Mouse (Mus musculus): ENCODE results near the gene Myo1c.

Myo1c gene

GRCm38 (mm10) chr11:75700557-75700956 is 50.3 kb downstream of the Myo1c start:
- H3K9me3 ChIP-seq (ENCODE audit: low read length) = no peaks in the 10 kb centered on the region
- peaks cover 27% of the 10 kb centered on the region for H3K4me1 ChIP-seq (replicated peaks; ENCODE audit: low read depth, low read length)
- H3K4me3 ChIP-seq (replicated peaks; ENCODE audit: low read length) = no peak overlapping the region
- H3K27me3 ChIP-seq (ENCODE audit: insufficient read depth, low read length) = no peaks in the 10 kb centered on the region
- TF ChIP-seq CTCF (conservative IDR thresholded peaks at IDR 0.05; ENCODE audit: low read length) (0 out of 2 replicates have a peak, but pooled peaks have one; percentile 7), NANOG (IDR thresholded peaks at IDR 0.05; ENCODE audit: borderline replicate concordance, low read length) (no peak)
- peaks cover 97% of the 10 kb centered on the region for H3K36me3 ChIP-seq (ENCODE audit: insufficient read depth, low read length)

DNA sequence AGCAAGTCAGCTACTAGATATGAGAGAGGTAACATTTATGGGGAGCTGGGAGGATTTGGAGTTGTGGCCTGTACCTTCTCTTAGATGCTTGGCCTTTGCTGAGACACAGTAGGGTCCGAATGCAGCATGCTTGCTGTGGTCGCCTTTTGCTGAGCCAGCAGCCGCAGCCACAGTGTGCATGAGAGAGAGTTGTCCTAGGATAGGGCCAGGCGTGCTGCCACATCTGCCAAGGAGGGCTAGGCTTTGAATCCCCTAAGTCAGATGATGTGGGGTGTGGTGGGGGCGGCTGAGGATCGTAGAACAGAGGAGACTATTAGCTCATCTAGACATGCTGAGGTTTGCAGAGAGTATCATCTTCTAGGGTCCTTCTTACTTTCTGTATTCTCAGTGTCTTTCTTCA is 52.5 kb downstream of the Myo1c start:
- TF ChIP-seq POU5F1 (IDR thresholded peaks at IDR 0.05; ENCODE audit: borderline replicate concordance, low read length) (no peak), NANOG (IDR thresholded peaks at IDR 0.05; ENCODE audit: borderline replicate concordance, low read length) (no peak), CTCF (conservative IDR thresholded peaks at IDR 0.05; ENCODE audit: low read length) (no peak)
- Histone ChIP-seq H3K4me3 (replicated peaks; ENCODE audit: low read length) (no peak overlapping the region), H3K27me3 (ENCODE audit: insufficient read depth, low read length) (no peaks in the 10 kb centered on the region), H3K9me3 (ENCODE audit: low read length) (no peaks in the 10 kb centered on the region), H3K4me1 (replicated peaks; ENCODE audit: low read depth, low read length) (peaks cover 16% of the 10 kb centered on the region), H3K36me3 (ENCODE audit: insufficient read depth, low read length) (peaks cover 83% of the 10 kb centered on the region)

GRCm38 (mm10) chr11:75703748-75704147 is 53.4 kb downstream of the Myo1c start:
- H3K4me3 ChIP-seq (replicated peaks; ENCODE audit: low read length) = no peak overlapping the region
- H3K9me3 ChIP-seq (ENCODE audit: low read length) = no peaks in the 10 kb centered on the region
- no peaks in the 10 kb centered on the region for H3K27me3 ChIP-seq (ENCODE audit: insufficient read depth, low read length)
- H3K36me3 ChIP-seq (ENCODE audit: insufficient read depth, low read length) = peaks cover 73% of the 10 kb centered on the region
- peaks cover 15% of the 10 kb centered on the region for H3K4me1 ChIP-seq (replicated peaks; ENCODE audit: low read depth, low read length)
- TF ChIP-seq POU5F1 (IDR thresholded peaks at IDR 0.05; ENCODE audit: borderline replicate concordance, low read length) = no peak
- no peak for TF ChIP-seq NANOG (IDR thresholded peaks at IDR 0.05; ENCODE audit: borderline replicate concordance, low read length)

- H3K27me3 ChIP-seq (ENCODE audit: insufficient read depth, low read length) = no peaks in the 10 kb centered on the region
- H3K4me1 ChIP-seq (replicated peaks; ENCODE audit: low read depth, low read length) = peaks cover 11% of the 10 kb centered on the region
- H3K9me3 ChIP-seq (ENCODE audit: low read length) = no peaks in the 10 kb centered on the region
- TF ChIP-seq CTCF (conservative IDR thresholded peaks at IDR 0.05; ENCODE audit: low read length) = peak; percentile 92
- no peak for TF ChIP-seq POU5F1 (IDR thresholded peaks at IDR 0.05; ENCODE audit: borderline replicate concordance, low read length)
- TF ChIP-seq NANOG (IDR thresholded peaks at IDR 0.05; ENCODE audit: borderline replicate concordance, low read length) = no peak
- H3K4me3 ChIP-seq (replicated peaks; ENCODE audit: low read length) = no peak overlapping the region
- H3K36me3 ChIP-seq (ENCODE audit: insufficient read depth, low read length) = no peaks in the 10 kb centered on the region
Observed at GRCm38 (mm10) chr11:75713949-75714348, 63.6 kb downstream of the Myo1c start.

- TF ChIP-seq NANOG (IDR thresholded peaks at IDR 0.05; ENCODE audit: borderline replicate concordance, low read length) (no peak), POU5F1 (IDR thresholded peaks at IDR 0.05; ENCODE audit: borderline replicate concordance, low read length) (no peak), CTCF (conservative IDR thresholded peaks at IDR 0.05; ENCODE audit: low read length) (no peak)
Observed at GRCm38 (mm10) chr11:75715556-75715955, 65.3 kb downstream of the Myo1c start.

DNA sequence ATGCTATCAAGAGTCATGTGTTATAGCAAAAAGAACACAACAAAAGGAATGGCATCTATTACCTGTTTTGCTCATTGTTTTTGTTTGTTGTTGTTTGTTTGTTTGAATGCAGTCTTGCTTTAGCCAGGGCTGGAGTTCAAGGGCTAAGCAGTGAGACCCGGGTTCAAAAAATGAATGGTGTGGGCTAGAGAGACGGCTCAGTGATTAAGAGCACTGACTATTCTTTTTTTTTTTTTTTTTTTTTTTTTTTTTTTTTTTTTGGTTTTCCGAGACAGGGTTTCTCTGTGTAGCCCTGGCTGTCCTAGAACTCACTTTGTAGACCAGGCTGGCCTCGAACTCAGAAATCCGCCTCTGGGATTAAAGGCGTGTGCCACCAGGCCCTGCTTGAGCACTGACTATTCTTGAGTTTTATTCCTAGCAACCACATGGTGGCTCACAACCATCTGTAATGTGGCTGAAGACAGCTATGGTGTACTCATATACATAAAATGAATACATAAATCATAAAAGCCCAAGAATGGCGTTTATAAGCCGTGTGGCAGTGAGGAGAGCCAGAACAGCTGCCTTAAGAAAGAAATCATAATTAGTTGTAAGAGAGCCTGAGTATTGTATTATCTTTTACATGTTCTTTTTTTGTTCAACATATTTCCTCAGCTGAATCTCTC is 66.5 kb downstream of the Myo1c start:
- no peaks in the 10 kb centered on the region for H3K36me3 ChIP-seq (ENCODE audit: insufficient read depth, low read length)
- no peaks in the 10 kb centered on the region for H3K9me3 ChIP-seq (ENCODE audit: low read length)
- peaks cover 17% of the 10 kb centered on the region for H3K4me1 ChIP-seq (replicated peaks; ENCODE audit: low read depth, low read length)
- no peak overlapping the region for H3K4me3 ChIP-seq (replicated peaks; ENCODE audit: low read length)
- no peak for TF ChIP-seq CTCF (conservative IDR thresholded peaks at IDR 0.05; ENCODE audit: low read length)
- TF ChIP-seq POU5F1 (IDR thresholded peaks at IDR 0.05; ENCODE audit: borderline replicate concordance, low read length) = no peak
- no peak for TF ChIP-seq NANOG (IDR thresholded peaks at IDR 0.05; ENCODE audit: borderline replicate concordance, low read length)
- no peaks in the 10 kb centered on the region for H3K27me3 ChIP-seq (ENCODE audit: insufficient read depth, low read length)

More at GRCm38 (mm10) chr11:75715556-75715955, 65.3 kb downstream of the Myo1c start:
- Histone ChIP-seq H3K36me3 (ENCODE audit: insufficient read depth, low read length) (no peaks in the 10 kb centered on the region), H3K27me3 (ENCODE audit: insufficient read depth, low read length) (no peaks in the 10 kb centered on the region), H3K4me3 (replicated peaks; ENCODE audit: low read length) (peak overlapping the region; percentile 63), H3K9me3 (ENCODE audit: low read length) (no peaks in the 10 kb centered on the region), H3K4me1 (replicated peaks; ENCODE audit: low read depth, low read length) (peaks cover 17% of the 10 kb centered on the region)

GRCm38 (mm10) chr11:75722339-75722738 is 72.0 kb downstream of the Myo1c start:
- Histone ChIP-seq H3K4me1 (replicated peaks; ENCODE audit: low read depth, low read length) (peaks cover 6% of the 10 kb centered on the region; the same call in 1 of the 2 replicates), H3K27me3 (ENCODE audit: insufficient read depth, low read length) (no peaks in the 10 kb centered on the region), H3K9me3 (ENCODE audit: low read length) (no peaks in the 10 kb centered on the region), H3K4me3 (replicated peaks; ENCODE audit: low read length) (no peak overlapping the region), H3K36me3 (ENCODE audit: insufficient read depth, low read length) (no peaks in the 10 kb centered on the region)
- TF ChIP-seq NANOG (IDR thresholded peaks at IDR 0.05; ENCODE audit: borderline replicate concordance, low read length) = no peak
- no peak for TF ChIP-seq CTCF (conservative IDR thresholded peaks at IDR 0.05; ENCODE audit: low read length)
- TF ChIP-seq POU5F1 (IDR thresholded peaks at IDR 0.05; ENCODE audit: borderline replicate concordance, low read length) = no peak
